Mouse (Mus musculus) heart, embryonic 10.5 days (tissue): ENCODE results near the gene Awat1. TPM values are rescaled to one million over a fixed set of nuclear protein-coding genes. Genes with fewer than 3 reads are reported as not detected.

Experiments
- DNase-seq: peaks from one replicate; pipeline ENCODE4 v3.0.0-alpha.2; 2017; ENCODE audit warnings: low spot score
- H3K27ac ChIP-seq: fragments of 300-500 bp; sonication (generic); 2 replicates; pipeline ENCODE4 v1.5.1; 2016; ENCODE audit warnings: mild to moderate bottlenecking
- H3K27me3 ChIP-seq: fragments of 300-500 bp; sonication (generic); 2 replicates; pipeline ENCODE4 v1.6.1; 2016; ENCODE audit warnings: mild to moderate bottlenecking; ENCODE audit not compliant: poor library complexity, insufficient read depth, severe bottlenecking
- H3K36me3 ChIP-seq: fragments of 300-500 bp; sonication (generic); 2 replicates; pipeline ENCODE4 v1.6.1; 2016; ENCODE audit warnings: mild to moderate bottlenecking, moderate library complexity
- H3K4me1 ChIP-seq: fragments of 300-500 bp; sonication (generic); 2 replicates; pipeline ENCODE4 v1.6.1; 2016; ENCODE audit warnings: mild to moderate bottlenecking
- H3K4me3 ChIP-seq: fragments of 300-500 bp; sonication (generic); 2 replicates; pipeline ENCODE4 v1.5.1; 2016; ENCODE audit warnings: mild to moderate bottlenecking, moderate library complexity
- H3K9me3 ChIP-seq: fragments of 300-500 bp; sonication (generic); 2 replicates; pipeline ENCODE4 v1.6.1; 2016; ENCODE audit warnings: mild to moderate bottlenecking, moderate library complexity
- WGBS: fragments of 180-500 bp; shearing (Covaris S2); methylation state at CpG from one replicate; pipeline ENCODE4 v1.1.7; 2016; 5-methylcytosine and 5-hydroxymethylcytosine counted together
- polyA plus RNA-seq: library from polyadenylated mRNA; unstranded; fragments of >200 nt; fragmentation: Nextera tagmentation; extraction: Ambion mirVana; gene quantifications from 2 replicates; pipeline ENCODE4 v1.2.1, GENCODE M21; 2016

The Awat1 gene
- not detected in 2 replicates for polyA plus RNA-seq

DNA sequence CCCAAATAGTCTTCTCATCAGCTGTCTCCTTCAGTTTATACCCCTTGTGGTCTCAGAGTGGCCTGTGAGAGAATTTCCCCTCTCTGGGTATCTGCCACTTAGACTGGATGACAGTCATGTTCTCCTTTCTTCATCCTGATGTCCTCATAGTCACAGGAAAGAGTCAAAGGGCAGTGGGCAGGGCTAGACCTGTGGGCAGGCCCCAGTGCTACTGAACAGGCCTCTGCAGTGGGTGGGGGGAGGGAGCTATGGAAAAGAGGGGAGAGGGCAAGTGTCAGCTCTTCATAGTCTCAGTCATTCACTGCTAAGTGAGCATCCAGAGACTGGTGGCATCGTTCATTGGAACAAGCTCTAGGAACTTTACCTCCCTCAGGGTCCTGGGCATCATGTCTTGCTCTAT is at the start of gene Awat1:
Gene Awat1 (plus strand): TSS at position 301 of the 400 bp plus-strand sequence.
- Histone ChIP-seq H3K27me3 (peaks cover 8% of the 10 kb centered on the region; the same call in 1 of the 2 replicates), H3K9me3 (no peaks in the 10 kb centered on the region), H3K27ac (no peak within 1 kb of the TSS), H3K4me3 (no peak within 1 kb of the TSS), H3K4me1 (no peaks in the 10 kb centered on the region), H3K36me3 (no peaks in the 10 kb centered on the region)
- DNase-seq: no peak
- 80% methylated on average over 1 of the region's 1 CpGs for WGBS

DNA sequence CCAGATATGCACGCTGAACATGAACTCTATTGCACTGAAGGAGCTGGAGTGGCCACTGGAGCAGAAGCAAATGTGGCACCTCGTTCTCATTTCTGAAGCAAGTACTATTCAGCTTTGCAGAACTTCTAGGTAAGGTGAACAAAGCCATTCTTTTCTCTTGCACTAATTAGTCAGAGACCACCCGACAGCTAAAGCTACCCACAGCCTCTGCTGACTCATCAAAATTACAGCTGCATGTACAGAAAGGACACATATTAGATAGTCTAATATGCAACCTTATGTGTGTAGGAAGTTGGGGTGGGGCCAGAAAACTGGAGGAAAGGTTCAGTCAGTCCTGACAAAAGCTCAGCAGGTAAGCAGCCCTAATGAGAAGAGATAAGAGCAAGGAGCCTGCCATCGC is 47.6 kb upstream of the Awat1 start, which contains the start of gene Dgat2l6:
Gene Dgat2l6 (plus strand): TSS at position 368 of the 400 bp plus-strand sequence.
- Histone ChIP-seq H3K4me1 (no peaks in the 10 kb centered on the region), H3K27me3 (0 out of 2 replicates have a peak, but pooled peaks cover 6% of the 10 kb centered on the region), H3K36me3 (no peaks in the 10 kb centered on the region), H3K27ac (no peak within 1 kb of the TSS), H3K9me3 (no peaks in the 10 kb centered on the region), H3K4me3 (no peak within 1 kb of the TSS)
- DNase-seq: no peak
- 80% methylated on average over 4 of the region's 4 CpGs for WGBS

DNA sequence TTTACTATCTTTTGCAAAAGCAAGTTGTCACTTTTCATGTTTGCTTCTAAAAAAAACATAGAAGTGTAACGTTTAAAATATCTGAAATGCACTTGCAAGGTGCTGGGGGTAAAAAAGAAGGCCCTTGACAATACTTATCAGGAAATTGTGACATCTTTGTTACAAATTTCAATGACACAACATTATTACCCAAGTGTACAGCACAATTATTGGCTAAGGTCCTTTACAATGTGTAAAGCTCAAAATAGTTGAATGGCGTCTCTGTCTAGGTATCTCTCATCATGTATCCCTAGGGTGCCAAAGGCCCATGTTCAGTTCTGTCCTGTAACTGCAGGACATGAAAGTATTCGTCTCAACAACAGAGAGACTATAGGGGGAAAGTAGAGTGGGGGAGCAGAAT is 16.0 kb upstream of the Awat1 start:
- WGBS: 69% methylated on average over 3 of the region's 3 CpGs
- H3K9me3 ChIP-seq: no peaks in the 10 kb centered on the region

DNA sequence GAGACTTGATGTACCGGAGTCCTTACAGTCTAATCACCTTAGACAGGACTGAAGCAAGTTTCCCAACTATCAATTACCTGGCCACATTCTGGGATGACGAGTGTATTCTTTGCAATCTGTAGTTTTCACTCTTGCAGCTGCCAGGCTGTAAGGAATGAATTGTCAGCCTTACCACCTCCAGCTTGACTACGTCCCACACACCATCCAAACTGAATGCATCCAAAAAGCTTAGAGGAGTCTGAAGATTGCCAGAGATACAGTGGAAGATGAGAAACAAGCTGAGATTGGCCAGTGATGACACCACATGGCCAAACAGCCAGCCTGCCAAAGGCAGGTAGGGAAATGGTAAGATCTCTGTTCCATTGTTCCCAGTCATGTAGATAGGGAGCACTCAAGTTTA is 6.4 kb upstream of the Awat1 start:
- Histone ChIP-seq H3K4me1 (no peaks in the 10 kb centered on the region), H3K9me3 (no peaks in the 10 kb centered on the region), H3K27me3 (no peaks in the 10 kb centered on the region), H3K4me3 (no peak overlapping the region), H3K36me3 (no peaks in the 10 kb centered on the region), H3K27ac (no peak overlapping the region)
- WGBS: 78% methylated on average over 3 of the region's 3 CpGs
- no peak for DNase-seq

More for the DNA sequence above, 16.0 kb upstream of the Awat1 start:
- Histone ChIP-seq H3K27me3 (0 out of 2 replicates have a peak, but pooled peaks cover 5% of the 10 kb centered on the region), H3K4me1 (no peaks in the 10 kb centered on the region), H3K4me3 (no peak overlapping the region), H3K36me3 (no peaks in the 10 kb centered on the region), H3K27ac (no peak overlapping the region)
- DNase-seq: no peak

DNA sequence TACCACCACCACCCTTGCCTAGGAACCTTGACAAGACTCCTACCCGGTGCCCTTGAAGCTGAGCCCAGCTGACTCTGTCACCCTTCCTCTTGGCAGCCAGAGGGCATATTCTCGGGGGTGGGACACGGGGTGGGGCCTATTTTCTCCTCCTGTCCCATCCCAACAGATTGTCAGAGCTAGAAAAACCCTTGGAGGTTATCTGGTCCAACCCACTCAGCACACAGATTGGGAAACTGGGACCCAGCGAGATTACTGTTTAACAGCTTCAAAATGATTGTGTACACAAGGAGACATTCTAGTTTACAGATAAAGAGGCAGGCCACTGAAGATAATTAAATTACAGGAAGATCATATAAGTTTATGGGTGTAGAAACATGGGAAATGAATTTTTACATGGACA is 22.7 kb downstream of the Awat1 start, which contains the start of gene P2ry4:
Gene P2ry4 (minus strand): TSS at position 79 of the 400 bp plus-strand sequence.
- WGBS: 57% methylated on average over 4 of the region's 4 CpGs
- H3K27me3 ChIP-seq: peaks cover 15% of the 10 kb centered on the region; the same call in 1 of the 2 replicates

DNA sequence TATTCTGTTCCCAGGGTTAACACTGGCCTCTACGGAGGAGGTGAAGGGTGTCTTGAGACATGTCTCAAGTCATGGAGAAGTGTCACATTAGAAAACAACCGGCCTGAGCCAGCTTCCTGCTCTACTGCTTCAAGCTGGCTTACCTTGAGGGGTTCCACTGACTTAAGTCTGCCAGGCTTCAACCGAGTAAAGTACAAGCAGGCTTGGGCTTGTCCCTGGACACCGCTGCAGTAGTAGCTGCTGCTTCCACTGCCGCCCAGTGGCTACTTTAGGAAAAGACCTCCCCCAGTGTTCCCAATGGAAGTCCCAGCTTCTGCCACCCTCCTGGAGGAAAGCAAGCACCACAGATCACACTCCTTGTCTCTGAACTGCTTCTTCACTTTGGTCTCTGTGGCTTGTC is 25.4 kb downstream of the Awat1 start:
- DNase-seq: peak; percentile 76
- H3K36me3 ChIP-seq: no peaks in the 10 kb centered on the region
- no peaks in the 10 kb centered on the region for H3K9me3 ChIP-seq
- WGBS: 26% methylated on average over 5 of the region's 5 CpGs
- H3K4me3 ChIP-seq: no peak overlapping the region
- no peak overlapping the region for H3K27ac ChIP-seq
- H3K27me3 ChIP-seq: peaks cover 17% of the 10 kb centered on the region; the same call in 1 of the 2 replicates
- no peaks in the 10 kb centered on the region for H3K4me1 ChIP-seq

More for the DNA sequence above, 22.7 kb downstream of the Awat1 start, which contains the start of gene P2ry4:
- no peak for DNase-seq
- Histone ChIP-seq H3K9me3 (no peaks in the 10 kb centered on the region), H3K27ac (no peak within 1 kb of the TSS), H3K4me3 (no peak within 1 kb of the TSS), H3K4me1 (no peaks in the 10 kb centered on the region), H3K36me3 (no peaks in the 10 kb centered on the region)

DNA sequence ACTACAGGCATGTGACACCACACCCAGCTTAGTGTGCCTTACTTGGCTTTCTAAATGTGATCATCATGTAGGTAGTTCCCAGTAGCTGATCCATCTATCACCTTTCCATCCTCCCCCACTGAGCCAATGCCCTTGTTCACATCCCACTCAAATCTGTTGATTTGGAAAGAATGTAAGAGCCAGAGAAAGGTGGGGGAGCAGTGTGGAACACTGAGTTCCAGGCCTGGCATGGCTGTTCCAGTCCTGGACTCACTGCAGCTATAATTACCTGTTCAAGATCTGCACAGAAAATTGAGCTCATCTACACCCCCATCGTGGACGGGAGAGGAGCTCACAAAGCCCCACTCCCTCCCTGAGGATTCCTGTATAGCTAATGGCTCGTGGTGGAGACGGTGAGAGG is 27.7 kb downstream of the Awat1 start:
- peaks cover 13% of the 10 kb centered on the region; the same call in 1 of the 2 replicates for H3K27me3 ChIP-seq

DNA sequence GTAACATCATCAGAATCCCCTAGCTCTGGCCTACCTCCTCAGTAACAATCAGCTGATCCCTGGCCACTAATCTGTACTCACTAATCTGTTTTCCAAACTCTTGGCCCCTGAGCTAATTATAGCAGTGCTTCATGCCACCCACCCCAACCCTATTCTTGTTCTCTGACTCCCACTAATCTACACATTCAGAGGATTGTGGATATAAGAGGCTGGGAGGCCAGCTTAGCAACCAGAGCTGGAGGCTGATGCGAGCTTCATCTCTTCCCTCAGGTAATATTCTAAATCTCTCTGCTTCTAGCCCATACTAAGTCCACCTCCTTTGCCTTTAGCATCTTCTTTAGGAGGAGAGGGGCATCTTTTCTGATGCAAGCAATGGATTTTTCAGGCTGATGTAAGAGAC is 33.3 kb downstream of the Awat1 start, which contains the start of gene Arr3:
Gene Arr3 (plus strand): TSS at position 184 of the 400 bp plus-strand sequence.
- no peaks in the 10 kb centered on the region for H3K9me3 ChIP-seq
- no peak for DNase-seq
- no peak within 1 kb of the TSS for H3K4me3 ChIP-seq
- H3K27ac ChIP-seq: no peak within 1 kb of the TSS
- no peaks in the 10 kb centered on the region for H3K4me1 ChIP-seq
- H3K36me3 ChIP-seq: no peaks in the 10 kb centered on the region
- H3K27me3 ChIP-seq: peaks cover 4% of the 10 kb centered on the region; the same call in 1 of the 2 replicates
- WGBS: 60% methylated on average over 1 of the region's 1 CpGs

More for the DNA sequence above, 27.7 kb downstream of the Awat1 start:
- DNase-seq: no peak
- H3K4me3 ChIP-seq: no peak overlapping the region
- H3K27ac ChIP-seq: no peak overlapping the region
- H3K36me3 ChIP-seq: no peaks in the 10 kb centered on the region
- H3K9me3 ChIP-seq: no peaks in the 10 kb centered on the region
- 54% methylated on average over 4 of the region's 4 CpGs for WGBS
- H3K4me1 ChIP-seq: no peaks in the 10 kb centered on the region

DNA sequence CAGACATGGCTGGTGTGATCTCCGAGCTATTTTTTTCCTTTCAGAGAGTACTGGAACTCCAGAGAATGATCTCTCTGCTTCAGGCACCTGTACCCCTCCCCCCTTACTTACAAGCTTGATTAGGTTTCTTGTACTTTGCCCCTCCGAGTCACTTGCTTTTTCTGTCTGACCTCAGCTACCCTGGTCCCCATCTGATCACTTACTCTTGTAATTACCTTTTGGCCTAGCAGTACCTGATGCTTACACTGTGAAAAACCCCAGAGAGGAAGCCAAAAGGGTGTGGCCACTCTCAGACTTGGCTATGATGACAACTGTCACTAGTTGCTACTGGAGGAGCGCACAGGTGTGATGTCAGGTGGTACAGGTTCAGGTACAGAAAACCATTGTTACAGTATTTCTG is 46.4 kb downstream of the Awat1 start:
- WGBS: 62% methylated on average over 3 of the region's 3 CpGs
- H3K9me3 ChIP-seq: no peaks in the 10 kb centered on the region
- H3K27me3 ChIP-seq: peaks cover 12% of the 10 kb centered on the region; the same call in 1 of the 2 replicates

DNA sequence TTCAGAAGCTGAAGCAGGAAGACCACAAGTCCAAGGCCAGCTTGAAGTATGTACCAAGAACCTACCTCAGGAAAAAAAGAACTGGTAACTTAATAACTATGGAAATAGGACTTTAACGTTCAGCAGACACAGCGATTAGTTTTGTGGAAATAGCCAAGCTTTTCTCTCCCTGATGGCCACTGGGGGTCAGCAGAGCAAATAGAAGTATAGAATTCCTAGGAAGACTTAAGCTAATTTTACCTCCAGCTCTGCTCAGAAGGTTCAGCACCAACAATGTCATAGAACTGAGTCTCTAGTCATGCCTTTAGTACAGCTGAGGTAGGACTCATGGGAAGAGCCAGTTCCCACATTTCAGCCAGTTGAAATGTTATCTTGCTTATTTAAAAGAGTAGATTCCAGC is 49.3 kb downstream of the Awat1 start:
- Histone ChIP-seq H3K4me3 (no peak overlapping the region), H3K36me3 (peaks cover 12% of the 10 kb centered on the region; the same call in 1 of the 2 replicates), H3K4me1 (no peaks in the 10 kb centered on the region), H3K27ac (no peak overlapping the region), H3K27me3 (peaks cover 6% of the 10 kb centered on the region; the same call in 1 of the 2 replicates), H3K9me3 (no peaks in the 10 kb centered on the region)
- no peak for DNase-seq
- WGBS: 77% methylated on average over 2 of the region's 2 CpGs

More for the DNA sequence above, 46.4 kb downstream of the Awat1 start:
- DNase-seq: no peak
- Histone ChIP-seq H3K4me1 (no peaks in the 10 kb centered on the region), H3K4me3 (no peak overlapping the region), H3K27ac (no peak overlapping the region), H3K36me3 (peaks cover 9% of the 10 kb centered on the region; the same call in 1 of the 2 replicates)

DNA sequence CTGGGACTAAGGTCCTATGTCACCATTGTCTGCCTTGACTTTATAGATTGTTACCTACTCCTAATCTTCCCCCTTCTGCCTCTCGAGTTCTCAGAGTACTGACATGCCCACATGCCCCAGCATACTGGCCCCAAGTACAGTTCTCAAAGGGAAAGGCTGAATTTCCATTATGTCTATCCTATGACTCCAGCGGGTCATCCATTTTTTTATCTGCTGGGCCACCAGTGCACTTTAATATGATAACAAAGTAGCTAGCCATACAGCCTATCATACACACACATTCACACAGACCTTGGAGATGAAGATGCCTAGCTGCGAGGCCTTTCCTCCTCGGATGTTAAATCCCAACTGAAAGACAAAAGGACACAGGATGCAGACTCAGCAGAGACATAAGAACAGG is 52.2 kb downstream of the Awat1 start:
- Histone ChIP-seq H3K36me3 (peaks cover 12% of the 10 kb centered on the region; the same call in 1 of the 2 replicates), H3K4me1 (no peaks in the 10 kb centered on the region), H3K27me3 (no peaks in the 10 kb centered on the region; the same call in 1 of the 2 replicates), H3K4me3 (no peak overlapping the region), H3K27ac (no peak overlapping the region), H3K9me3 (no peaks in the 10 kb centered on the region)
- no peak for DNase-seq
- whole genome bisulfite sequencing: 84% methylated on average over 4 of the region's 4 CpGs

DNA sequence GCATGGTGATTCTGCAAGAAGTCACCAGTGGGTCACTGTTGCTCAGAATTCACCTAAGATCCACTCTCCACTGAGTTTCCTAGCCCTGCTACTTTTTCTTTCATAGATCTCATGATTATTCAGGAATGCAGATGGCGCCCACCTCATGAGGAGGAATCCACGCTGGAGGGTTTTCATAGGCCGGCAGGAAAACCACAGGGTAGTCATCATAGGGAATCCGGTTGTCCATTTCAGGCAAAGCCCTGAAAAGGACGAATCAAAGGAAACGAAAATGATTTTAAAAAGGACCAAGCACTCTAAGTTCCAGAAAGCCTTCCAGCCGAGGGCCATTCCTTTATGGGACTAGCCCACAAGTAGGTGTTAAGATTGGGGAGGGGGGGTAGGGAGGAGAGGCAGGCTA is 53.1 kb downstream of the Awat1 start:
- peak overlapping the region; percentile 90; the same call in 1 of the 2 replicates for H3K27ac ChIP-seq
- peaks cover 12% of the 10 kb centered on the region; the same call in 1 of the 2 replicates for H3K36me3 ChIP-seq
- DNase-seq: no peak
- no peaks in the 10 kb centered on the region for H3K4me1 ChIP-seq
- WGBS: 45% methylated on average over 7 of the region's 7 CpGs
- H3K9me3 ChIP-seq: no peaks in the 10 kb centered on the region
- peak overlapping the region; percentile 73 for H3K4me3 ChIP-seq
- no peaks in the 10 kb centered on the region; the same call in 1 of the 2 replicates for H3K27me3 ChIP-seq

DNA sequence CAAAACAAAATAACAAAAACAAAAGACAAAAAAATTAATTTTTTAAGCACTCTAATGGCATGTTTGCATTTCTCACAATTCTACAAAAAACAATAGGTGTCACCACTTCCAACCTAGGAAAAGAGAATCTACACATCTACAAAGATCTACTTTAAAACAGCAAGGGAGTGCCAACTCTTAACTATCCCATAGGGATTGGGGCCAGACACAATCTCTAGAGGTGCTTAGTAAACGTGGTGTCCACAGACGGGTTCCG is 53.4 kb downstream of the Awat1 start, which contains the start of gene Kif4:
Gene Kif4 (plus strand): TSS at position 192 of the 256 bp plus-strand sequence.
- DNase-seq: no peak
- no peaks in the 10 kb centered on the region; the same call in 1 of the 2 replicates for H3K27me3 ChIP-seq
- H3K36me3 ChIP-seq: peaks cover 12% of the 10 kb centered on the region; the same call in 1 of the 2 replicates
- 26% methylated on average over 3 of the region's 3 CpGs for WGBS
- peak within 1 kb of the TSS; percentile 73 for H3K4me3 ChIP-seq
- H3K27ac ChIP-seq: peak within 1 kb of the TSS; percentile 90
- H3K4me1 ChIP-seq: no peaks in the 10 kb centered on the region
- H3K9me3 ChIP-seq: no peaks in the 10 kb centered on the region
